Mouse (Mus musculus) ES-E14 (cell line): ENCODE data around the gene Mad1l1. TPM values are rescaled to one million over a fixed set of nuclear protein-coding genes. Genes with fewer than 3 reads are reported as not detected.

Experiments
- DNase-seq: peaks from one replicate; pipeline ENCODE4 v3.0.0-alpha.2; 2013; ENCODE audit warnings: low read depth, low spot score
- H3K27ac ChIP-seq: 2 replicates; pipeline ENCODE4 v1.5.1; 2012; ENCODE audit warnings: low read depth, mild to moderate bottlenecking, low read length, moderate library complexity, mixed read lengths; ENCODE audit not compliant: poor library complexity, insufficient read depth, severe bottlenecking
- H3K36me3 ChIP-seq: 2 replicates; pipeline ENCODE4 v1.6.1; 2012; ENCODE audit warnings: mild to moderate bottlenecking, low read length, moderate library complexity, mixed read lengths; ENCODE audit not compliant: control insufficient read depth, poor library complexity, insufficient read depth, severe bottlenecking
- H3K4me1 ChIP-seq, 2 experiments: fragments of 150-350 bp in 1 of 2; sonication (generic) in 1 of 2; 2 replicates each; pipeline ENCODE4 v1.6.1; 2012; ENCODE audit warnings: low read length in 2 of 2, mild to moderate bottlenecking in 1 of 2, mixed read lengths in 1 of 2; ENCODE audit not compliant: control insufficient read depth in 2 of 2, insufficient read depth in 2 of 2, poor library complexity in 1 of 2
- H3K4me3 ChIP-seq, 2 experiments: fragments of 150-350 bp in 1 of 2; sonication (generic) in 1 of 2; 2 replicates each; pipeline ENCODE4 v1.5.1; 2012; ENCODE audit warnings: low read length in 2 of 2, low read depth in 1 of 2, mild to moderate bottlenecking in 1 of 2, mixed read lengths in 1 of 2; ENCODE audit not compliant: insufficient read depth in 1 of 2, poor library complexity in 1 of 2, severe bottlenecking in 1 of 2
- H3K9ac ChIP-seq: 2 replicates; pipeline ENCODE4 v1.6.1; 2012; ENCODE audit warnings: low read depth, mild to moderate bottlenecking, low read length, mixed read lengths; ENCODE audit not compliant: poor library complexity, insufficient read depth, severe bottlenecking
- H3K9me3 ChIP-seq: fragments of 150-350 bp; sonication (generic); 2 replicates; pipeline ENCODE4 v1.6.1; 2012; ENCODE audit warnings: low read depth, mild to moderate bottlenecking, low read length; ENCODE audit not compliant: control insufficient read depth, insufficient read depth
- CHD2 ChIP-seq: IDR thresholded peaks from 2 replicates; pipeline ENCODE4 v1.6.1; 2014; ENCODE audit warnings: mild to moderate bottlenecking, low read depth, low read length, inconsistent platforms
- HCFC1 ChIP-seq: IDR thresholded peaks from 2 replicates; pipeline ENCODE4 v1.6.1; 2012; ENCODE audit warnings: low read length, inconsistent platforms, borderline replicate concordance; ENCODE audit not compliant: insufficient read depth
- MAFK ChIP-seq: IDR thresholded peaks from 2 replicates; pipeline ENCODE4 v1.6.1; 2014; ENCODE audit warnings: mild to moderate bottlenecking, low read depth, low read length, inconsistent platforms; ENCODE audit not compliant: insufficient read depth
- ZC3H11A ChIP-seq: IDR thresholded peaks from 2 replicates; pipeline ENCODE4 v1.6.1; 2012; ENCODE audit warnings: low read depth, mild to moderate bottlenecking, inconsistent platforms, low read length, borderline replicate concordance
- ZNF384 ChIP-seq: IDR thresholded peaks from 2 replicates; pipeline ENCODE4 v1.6.1; 2012; ENCODE audit warnings: low read depth, low read length, inconsistent platforms
- in situ Hi-C, 2 experiments: fragments of 600-800 bp; cut with MboI; formaldehyde crosslinking; loops; one replicate each; pipeline ENCODE4 v1.15.1; 2025; ENCODE audit warnings: low sequenced_read_pairs in 2 of 2, inconsistent platforms in 1 of 2; ENCODE audit not compliant: unreplicated experiment in 2 of 2
- total RNA-seq: library from RNA; depleted of rRNA; stranded (reverse); fragments of 300-350 nt; gene quantifications from 2 replicates; pipeline ENCODE4 v1.2.3, GENCODE M21; 2012

Gene Mad1l1
- total RNA-seq, 1 experiment = 47.2 TPM

GRCm38 (mm10) chr5:140068051-140068450 is 253.3 kb downstream of the Mad1l1 start:
- Histone ChIP-seq H3K36me3 (peaks cover 12% of the 10 kb centered on the region; the same call in 1 of the 2 replicates), H3K9ac (no peak overlapping the region), H3K4me1 (peaks cover 5 to 13% of the 10 kb centered on the region in 2 experiments; a peak in 3 of 4 replicates), H3K27ac (no peak overlapping the region), H3K4me3 (no peak overlapping the region), H3K9me3 (no peaks in the 10 kb centered on the region)
- in situ Hi-C loops = no loop called here
- no peak for DNase-seq
- TF ChIP-seq ZNF384 (no peak), CHD2 (no peak)

GRCm38 (mm10) chr5:140066769-140067168 is 254.6 kb downstream of the Mad1l1 start:
- no peaks in the 10 kb centered on the region for H3K9me3 ChIP-seq
- H3K4me1 ChIP-seq = peaks cover 5 to 13% of the 10 kb centered on the region in 2 experiments; a peak in 3 of 4 replicates
- in situ Hi-C loops = no loop called here
- H3K4me3 ChIP-seq = no peak overlapping the region
- no peak for DNase-seq
- TF ChIP-seq CHD2 (no peak), ZNF384 (no peak), MAFK (no peak), ZC3H11A (no peak), HCFC1 (no peak)
- no peak overlapping the region for H3K27ac ChIP-seq
- peaks cover 12% of the 10 kb centered on the region; the same call in 1 of the 2 replicates for H3K36me3 ChIP-seq
- H3K9ac ChIP-seq = no peak overlapping the region

GRCm38 (mm10) chr5:140066281-140066680 is 255.1 kb downstream of the Mad1l1 start:
- Histone ChIP-seq H3K9me3 (no peaks in the 10 kb centered on the region), H3K4me1 (peaks cover 5 to 13% of the 10 kb centered on the region in 2 experiments; a peak in 3 of 4 replicates), H3K27ac (no peak overlapping the region), H3K36me3 (peaks cover 13% of the 10 kb centered on the region; the same call in 1 of the 2 replicates), H3K4me3 (no peak overlapping the region), H3K9ac (no peak overlapping the region)
- in situ Hi-C loops = no loop called here
- TF ChIP-seq ZNF384 (no peak), ZC3H11A (no peak), CHD2 (no peak), HCFC1 (no peak), MAFK (no peak)
- DNase-seq = no peak

GRCm38 (mm10) chr5:140065281-140065945 is 255.9 kb downstream of the Mad1l1 start:
- Histone ChIP-seq H3K4me3 (no peak overlapping the region), H3K9me3 (no peaks in the 10 kb centered on the region), H3K4me1 (peaks cover 5 to 13% of the 10 kb centered on the region in 2 experiments; a peak in 3 of 4 replicates), H3K27ac (no peak overlapping the region), H3K9ac (no peak overlapping the region), H3K36me3 (peaks cover 15% of the 10 kb centered on the region; the same call in 1 of the 2 replicates)
- in situ Hi-C loops = no loop called here
- no peak for DNase-seq
- TF ChIP-seq CHD2 (no peak), HCFC1 (no peak), ZNF384 (no peak), MAFK (no peak), ZC3H11A (no peak)
